Mouse (Mus musculus) adrenal gland, postnatal 25 days (tissue): ENCODE measurements around the gene Ube2v1. TPM values are rescaled to one million over a fixed set of nuclear protein-coding genes. Genes with fewer than 3 reads are reported as not detected.

Experiments
- DNase-seq: peaks from one replicate; pipeline ENCODE4 v3.0.0; 2021; ENCODE audit warnings: mixed read lengths
- long read RNA-seq: library from polyadenylated mRNA; stranded (forward); transcript quantifications from one replicate; pipeline ENCODE4 v2.0.0, GENCODE M21; 2021
- total RNA-seq: library from RNA; stranded (reverse); gene quantifications from 2 replicates; pipeline ENCODE4 v1.2.3, GENCODE M21; 2021

The Ube2v1 gene
- 187 and 190 TPM in 2 replicates for total RNA-seq
- long read RNA-seq, transcript Ube2v1-202 (4 exons, 2,041 nt), result major isoform, 68 of 93 reads
- long read RNA-seq, transcript Ube2v1-207 (5 exons, 924 nt), result minor isoform, 5 of 93 reads
- long read RNA-seq, partial matches to known transcripts, result 2 of 93 reads
- long read RNA-seq, other reads (novel, unspliced or antisense), result 18 of 93 reads

GRCm38 (mm10) chr2:167631591-167632448, at the start of gene Ube2v1:
TSS of gene Ube2v1 (minus strand) at chr2:167632095.
- DNase-seq, result peak; percentile 97

DNA sequence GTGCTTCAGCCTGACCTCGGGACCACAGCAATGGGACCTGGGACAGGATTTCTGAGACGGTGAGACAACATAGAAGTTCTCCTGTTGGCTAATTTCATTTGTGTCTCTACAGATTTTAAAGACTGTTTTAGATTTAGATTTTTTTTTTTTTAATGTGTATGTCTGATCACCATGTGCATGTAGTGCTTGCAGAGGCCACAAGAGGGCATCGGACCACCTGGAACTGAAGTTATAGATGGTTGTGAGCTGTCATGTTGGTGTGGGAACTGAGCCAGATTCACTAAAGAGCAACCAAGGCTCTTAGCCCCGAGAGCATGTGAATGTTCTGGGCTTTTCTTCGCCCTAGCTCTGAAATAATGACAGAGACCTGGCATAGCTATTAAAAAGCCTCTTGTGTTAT, 48.8 kb upstream of the Ube2v1 start:
- peak; percentile 63 for DNase-seq

DNA sequence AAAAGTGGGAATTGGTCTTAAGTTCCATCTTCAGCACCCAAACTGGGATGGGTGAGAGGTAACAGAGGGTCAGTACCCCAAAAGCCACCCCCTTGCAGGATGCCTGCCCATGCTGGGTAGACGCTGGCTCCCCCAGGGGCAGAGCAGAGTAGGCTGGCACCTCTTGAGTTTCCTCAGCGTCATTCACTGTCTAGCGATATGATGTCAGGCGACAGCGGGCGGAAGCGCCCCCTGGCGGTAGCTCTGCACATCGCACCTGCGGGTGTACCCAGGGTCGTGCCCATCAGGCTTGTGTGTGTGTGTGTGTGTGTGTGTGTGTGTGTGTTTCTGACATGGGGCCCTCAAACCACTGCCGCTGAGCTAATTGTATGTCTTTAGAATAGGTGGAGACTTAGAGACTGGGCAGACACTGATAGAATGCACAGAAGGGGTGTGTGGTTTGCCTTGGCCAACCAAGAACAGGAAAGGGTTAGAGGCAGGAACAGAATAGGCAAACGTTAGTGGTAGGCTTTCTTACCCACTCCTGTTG, 48.1 kb upstream of the Ube2v1 start:
- peak; percentile 86 for DNase-seq

- no peak for DNase-seq
These were observed 46.7 kb upstream of the Ube2v1 start for GRCm38 (mm10) chr2:167678600-167678999.

DNA sequence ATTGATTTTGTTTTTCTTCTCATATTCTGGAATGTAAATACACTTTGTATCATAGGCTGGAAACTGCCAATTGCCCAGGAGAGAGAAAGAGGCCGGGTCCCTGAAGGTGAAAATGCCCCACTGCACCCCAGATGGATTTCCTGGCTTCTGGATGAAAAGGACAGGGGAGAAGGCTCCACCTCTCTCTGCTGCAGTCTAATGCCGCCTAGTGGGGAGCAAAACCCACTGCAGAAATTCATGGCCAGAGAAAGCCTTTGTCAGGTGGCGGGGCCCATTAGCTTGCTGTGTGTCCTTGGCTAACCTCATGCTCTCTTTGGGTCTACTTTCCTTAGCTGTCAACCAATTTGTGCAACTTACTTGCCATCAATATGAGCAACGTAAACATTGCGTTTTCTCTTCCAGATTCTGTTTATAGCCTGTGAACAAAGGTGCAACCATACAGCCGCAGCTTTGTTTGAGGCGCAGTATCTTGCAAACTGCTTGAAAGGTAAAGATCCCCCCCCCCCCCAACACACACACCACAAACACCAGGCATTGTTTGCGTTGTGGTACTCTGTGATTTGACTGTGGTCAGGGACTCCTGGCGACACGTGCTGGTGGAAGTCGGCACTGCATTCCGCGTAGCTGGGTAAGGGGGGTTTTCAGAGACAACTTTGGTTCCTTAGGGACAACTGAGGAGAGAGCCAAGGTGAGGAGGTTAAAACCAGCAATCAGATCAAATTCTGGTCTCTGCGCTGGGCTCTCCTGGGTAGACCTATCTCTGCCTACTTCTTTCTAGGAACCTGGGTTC, 43.4 kb upstream of the Ube2v1 start:
- peak; percentile 35 for DNase-seq

DNA sequence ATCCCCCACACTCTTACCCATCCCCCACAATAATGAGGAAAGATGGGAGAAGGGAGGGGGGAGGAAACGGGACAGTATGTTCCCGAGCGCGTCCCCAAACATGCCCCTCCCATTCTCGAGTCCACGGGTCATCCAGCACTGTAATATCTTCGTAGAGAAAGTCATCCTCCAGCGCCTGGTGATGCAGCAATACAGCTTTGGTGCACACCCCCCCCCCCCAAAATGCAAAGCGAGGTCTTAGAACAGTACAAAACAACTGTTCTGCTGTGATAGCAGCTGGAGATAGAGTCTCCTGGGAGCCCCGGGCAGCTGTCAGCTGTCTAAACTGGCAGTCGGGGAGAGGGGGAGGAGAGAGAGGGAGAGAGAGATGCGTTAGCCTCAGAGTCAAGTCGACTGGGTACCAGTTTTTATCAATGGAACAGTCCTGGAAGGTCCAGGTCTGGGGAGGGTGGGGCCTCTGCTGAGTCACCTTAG, 40.4 kb upstream of the Ube2v1 start:
- no peak for DNase-seq

DNA sequence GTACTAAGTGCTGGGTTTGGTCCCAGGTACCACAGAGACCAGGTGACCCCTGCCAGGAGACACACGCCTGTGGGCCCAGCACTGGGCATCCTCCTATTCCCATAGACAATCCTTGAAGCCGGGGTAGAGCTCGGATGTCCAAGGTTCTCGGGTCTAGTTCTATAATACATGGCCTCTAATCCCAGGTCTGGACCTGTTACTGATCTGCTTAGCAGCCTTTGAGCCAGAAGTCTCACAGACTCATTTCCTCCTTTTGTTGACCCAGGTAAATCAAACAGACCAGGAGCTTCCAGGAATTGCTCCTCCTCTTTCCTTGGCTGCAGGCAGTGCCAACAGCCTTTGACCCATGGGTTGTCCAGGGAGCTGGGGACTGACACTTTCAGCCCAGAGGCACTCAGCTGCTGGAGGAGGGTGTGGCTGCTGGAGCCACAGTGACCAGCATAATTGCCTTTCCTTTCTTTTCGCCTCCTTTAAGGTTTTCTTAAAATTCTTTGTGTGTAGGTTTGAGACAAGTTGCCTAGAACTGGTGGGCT, 39.3 kb upstream of the Ube2v1 start:
- DNase-seq, result no peak

DNA sequence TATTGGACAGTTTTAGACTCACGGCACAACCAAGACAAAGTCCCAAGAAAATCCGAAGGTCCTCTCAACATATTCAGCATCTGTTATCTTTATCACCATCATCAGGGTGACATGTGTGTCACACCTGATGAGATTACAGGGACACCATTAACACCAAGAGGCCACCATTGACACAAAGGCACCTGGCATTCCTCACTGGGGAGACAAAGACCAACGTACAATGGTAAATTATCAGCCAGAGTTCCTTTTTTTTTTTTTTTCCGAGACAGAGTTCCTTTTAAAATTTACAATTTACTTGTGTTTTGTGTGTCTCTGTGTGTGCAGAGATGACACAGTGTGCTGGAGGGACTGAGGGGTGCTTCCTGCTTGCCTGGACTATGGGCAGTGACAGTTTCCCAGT, 37.5 kb upstream of the Ube2v1 start:
- no peak for DNase-seq

- no peak for DNase-seq
These were observed 36.5 kb upstream of the Ube2v1 start for GRCm38 (mm10) chr2:167668426-167668825.

GRCm38 (mm10) chr2:167665972-167666713, 34.2 kb upstream of the Ube2v1 start:
- DNase-seq, result no peak

DNA sequence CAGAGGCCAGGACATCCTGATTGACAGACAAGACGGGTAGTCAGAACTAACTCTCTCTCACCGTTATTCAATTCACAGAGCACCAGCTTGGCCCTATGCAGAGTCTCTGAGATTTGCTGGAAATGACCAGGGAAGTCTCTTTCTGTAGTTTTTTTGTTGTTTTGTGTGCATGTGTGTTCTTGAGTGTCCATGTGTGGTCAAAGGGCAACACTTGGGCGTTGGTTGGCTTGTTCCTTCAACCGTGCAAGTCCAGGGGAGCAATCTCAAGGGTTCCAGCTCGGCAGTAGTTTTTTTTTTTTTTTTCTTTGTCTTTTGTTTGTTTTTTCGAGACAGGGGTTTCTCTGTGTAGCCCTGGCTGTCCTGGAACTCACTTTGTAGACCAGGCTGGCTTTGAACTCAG, 30.8 kb upstream of the Ube2v1 start:
- DNase-seq, result no peak

- DNase-seq, result peak; percentile 99
These were observed 29.6 kb upstream of the Ube2v1 start, which contains the start of gene Gm20431 for GRCm38 (mm10) chr2:167661270-167662203. TSS of gene Gm20431 (minus strand) at chr2:167661496.

DNA sequence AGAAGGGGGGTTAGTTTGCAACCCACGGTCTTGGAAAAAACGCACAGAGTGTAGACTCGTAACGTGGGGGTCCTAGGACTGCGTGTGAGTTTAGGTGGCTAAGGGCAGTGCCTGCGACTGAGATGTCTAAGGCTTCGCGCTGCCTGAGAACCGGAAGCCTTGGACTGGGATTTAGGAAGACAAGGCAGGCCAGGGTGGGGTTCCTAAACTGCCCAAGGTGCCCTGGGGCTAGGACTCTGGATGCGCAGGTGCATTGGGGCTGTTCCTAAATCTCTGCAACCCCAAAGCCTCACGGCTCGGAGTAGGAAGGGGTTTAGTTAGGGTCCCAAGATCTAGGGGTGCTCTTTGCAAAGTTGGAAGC, 28.7 kb upstream of the Ube2v1 start:
- DNase-seq, result no peak

DNA sequence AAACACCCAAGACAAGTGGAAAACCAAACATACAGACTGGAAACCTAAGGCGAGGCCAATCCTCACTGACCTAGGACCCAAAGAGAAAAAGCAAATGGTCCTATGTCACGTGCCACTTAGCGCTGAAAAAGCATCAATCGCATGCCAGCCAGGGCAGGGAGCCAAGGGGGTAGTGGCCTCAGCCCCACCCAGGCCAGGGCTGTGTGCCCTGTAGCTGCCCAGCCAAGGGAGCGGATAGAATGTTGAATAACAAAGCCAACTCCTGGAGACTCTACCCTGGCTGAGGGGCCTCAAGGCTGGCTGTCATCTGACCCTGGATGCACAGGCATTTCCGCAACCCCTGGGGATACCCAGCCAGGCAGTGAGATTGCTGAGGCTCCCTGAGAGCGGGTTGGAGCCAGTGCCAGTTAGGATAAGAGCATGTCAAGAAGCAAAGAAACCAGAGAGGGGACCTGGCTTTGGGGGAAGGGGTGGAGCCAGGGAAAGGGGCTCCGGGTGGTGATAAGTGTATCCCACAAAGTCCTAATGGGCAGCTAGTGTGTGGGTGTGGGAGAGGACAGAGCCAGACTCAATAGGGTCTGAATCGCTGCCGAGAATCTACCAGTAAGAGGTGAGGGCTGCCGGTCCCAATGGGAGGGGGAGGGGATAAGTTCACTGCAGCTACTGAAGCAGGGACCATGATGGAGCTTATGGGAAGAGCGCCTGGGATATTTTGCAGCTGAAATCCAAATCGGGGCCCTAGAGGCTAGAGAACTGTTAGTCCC, 28.1 kb upstream of the Ube2v1 start:
- peak; percentile 69 for DNase-seq

DNA sequence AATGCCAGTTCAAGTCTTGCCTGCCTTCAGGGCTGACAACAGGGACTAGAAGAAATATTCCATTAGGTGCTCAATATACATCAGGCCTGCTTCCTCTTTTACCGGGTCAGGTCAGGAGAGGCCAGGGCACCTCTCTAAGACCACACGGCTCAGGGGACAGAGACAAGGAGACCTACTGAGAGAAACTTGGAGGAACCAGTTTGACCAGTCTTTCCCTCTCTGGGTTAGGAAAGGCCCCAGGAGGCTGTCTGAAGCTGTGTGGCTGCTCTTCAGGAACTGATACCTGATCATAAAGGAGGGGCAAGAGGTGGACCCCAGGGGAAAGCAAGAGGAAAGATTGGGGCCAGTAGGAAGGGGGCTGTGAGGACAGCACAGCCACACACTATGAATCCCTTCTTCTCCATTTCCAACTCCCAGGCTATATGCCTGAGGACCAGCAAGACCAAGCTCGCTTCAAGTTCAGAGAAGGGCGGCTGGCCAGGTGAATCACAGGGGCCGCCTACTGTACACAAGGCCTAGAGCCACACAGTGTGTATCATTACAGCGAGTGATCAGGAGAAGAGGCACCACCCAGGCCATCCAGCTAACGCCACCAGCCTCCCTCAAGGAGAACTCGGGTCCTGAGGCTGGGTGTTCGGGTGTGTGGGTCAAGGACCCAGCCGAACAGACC, 27.4 kb upstream of the Ube2v1 start:
- DNase-seq, result no peak

GRCm38 (mm10) chr2:167658712-167659111, 26.8 kb upstream of the Ube2v1 start:
- DNase-seq, result no peak

GRCm38 (mm10) chr2:167657973-167658372, 26.1 kb upstream of the Ube2v1 start:
- no peak for DNase-seq

DNA sequence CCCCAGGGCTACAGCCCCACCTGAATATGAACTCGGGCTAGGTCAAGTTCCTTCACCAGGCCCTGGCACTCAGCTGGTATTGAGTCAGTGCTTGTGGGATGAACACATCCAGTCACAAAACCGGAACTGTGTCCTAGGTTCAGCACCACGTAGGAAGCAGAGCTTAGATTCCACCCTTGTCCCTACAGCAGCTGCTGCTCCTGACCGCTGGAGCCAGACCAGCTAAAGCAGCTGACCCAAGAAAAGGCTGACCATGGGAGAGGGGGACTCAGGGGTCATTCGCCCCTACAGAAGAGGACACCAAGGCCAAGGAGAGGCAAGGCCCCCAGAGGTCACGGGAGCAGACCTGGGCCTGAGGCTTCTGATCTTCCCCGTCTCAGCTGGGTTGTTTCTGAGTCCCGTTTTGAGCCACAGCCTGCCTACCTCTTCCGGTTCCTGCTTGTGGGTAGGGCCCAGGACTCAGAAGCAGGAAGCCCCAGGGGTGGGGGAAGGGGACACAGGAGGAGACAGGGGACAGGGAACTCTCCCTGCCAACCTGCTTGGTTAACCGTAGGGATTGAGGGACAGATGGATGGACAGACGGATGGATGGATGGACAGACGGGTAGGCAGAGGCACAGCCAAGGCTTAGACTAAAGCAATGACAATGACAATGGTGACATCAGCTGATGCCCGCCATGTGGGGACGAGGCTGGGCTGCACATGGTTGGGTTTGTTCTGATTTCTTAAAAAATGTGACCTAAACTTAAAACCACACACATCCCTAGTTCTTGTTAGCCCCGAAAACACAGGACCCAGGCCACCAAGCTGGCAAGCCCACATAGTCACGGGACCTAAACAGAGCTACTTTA, 25.0 kb upstream of the Ube2v1 start:
- no peak for DNase-seq
